Mouse (Mus musculus) thymus, postnatal 25 days (tissue): ENCODE measurements around the gene Grb7.

ENCODE experiments used
- DNase-seq: peaks from one replicate; pipeline ENCODE4 v3.0.0; 2022

Gene Grb7

GRCm38 (mm10) chr11:98446562-98447474 is 624 bp downstream of the Grb7 start:
- no peak for DNase-seq

- DNase-seq = no peak
Observed at GRCm38 (mm10) chr11:98447475-98447834, 1.3 kb downstream of the Grb7 start.

GRCm38 (mm10) chr11:98448191-98448790 is 2.1 kb downstream of the Grb7 start:
- no peak for DNase-seq

GRCm38 (mm10) chr11:98449419-98449818 is 3.2 kb downstream of the Grb7 start:
- DNase-seq = no peak

- no peak for DNase-seq
Observed at GRCm38 (mm10) chr11:98449921-98450771, 4.0 kb downstream of the Grb7 start.

GRCm38 (mm10) chr11:98455484-98455883 is 9.3 kb downstream of the Grb7 start:
- no peak for DNase-seq

DNA sequence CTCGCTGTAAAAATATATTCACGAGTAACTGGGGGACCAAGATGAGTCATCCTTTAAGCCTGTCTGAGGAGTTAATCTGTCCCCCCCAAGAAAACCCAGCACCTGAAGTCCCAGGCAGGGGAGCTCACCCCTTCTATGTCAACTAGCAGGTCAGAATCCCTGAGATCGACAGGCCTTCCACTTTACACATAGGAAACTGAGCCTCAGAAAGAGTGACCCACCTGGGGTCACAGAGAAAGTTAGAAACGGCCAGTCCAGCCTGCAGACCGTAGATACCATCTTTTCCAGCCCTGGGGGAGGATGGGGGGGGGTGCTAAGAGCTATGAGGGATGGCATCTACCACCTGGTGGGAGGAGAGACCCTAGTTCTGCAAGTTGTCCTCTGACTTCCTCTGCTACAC is 10.4 kb downstream of the Grb7 start:
- DNase-seq = no peak

DNA sequence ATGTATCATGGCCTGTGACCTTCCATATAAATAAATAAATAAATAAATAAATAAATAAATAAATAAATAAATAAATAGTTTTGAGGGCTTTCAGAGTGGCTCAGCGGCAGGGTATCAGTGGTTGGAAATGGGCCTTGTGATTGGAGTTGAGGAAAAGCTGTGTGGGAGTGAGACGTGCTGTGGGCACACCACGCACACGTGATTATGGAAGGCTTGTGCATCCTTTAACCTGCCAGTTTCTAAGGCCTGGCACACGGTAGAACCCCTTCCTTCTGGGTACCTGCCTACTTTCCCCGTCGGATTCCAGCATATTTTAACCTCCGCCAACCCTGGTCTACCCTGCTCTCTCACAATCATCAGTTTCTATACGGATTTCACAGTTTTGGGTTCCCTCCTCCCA is 10.8 kb downstream of the Grb7 start:
- DNase-seq = no peak

DNA sequence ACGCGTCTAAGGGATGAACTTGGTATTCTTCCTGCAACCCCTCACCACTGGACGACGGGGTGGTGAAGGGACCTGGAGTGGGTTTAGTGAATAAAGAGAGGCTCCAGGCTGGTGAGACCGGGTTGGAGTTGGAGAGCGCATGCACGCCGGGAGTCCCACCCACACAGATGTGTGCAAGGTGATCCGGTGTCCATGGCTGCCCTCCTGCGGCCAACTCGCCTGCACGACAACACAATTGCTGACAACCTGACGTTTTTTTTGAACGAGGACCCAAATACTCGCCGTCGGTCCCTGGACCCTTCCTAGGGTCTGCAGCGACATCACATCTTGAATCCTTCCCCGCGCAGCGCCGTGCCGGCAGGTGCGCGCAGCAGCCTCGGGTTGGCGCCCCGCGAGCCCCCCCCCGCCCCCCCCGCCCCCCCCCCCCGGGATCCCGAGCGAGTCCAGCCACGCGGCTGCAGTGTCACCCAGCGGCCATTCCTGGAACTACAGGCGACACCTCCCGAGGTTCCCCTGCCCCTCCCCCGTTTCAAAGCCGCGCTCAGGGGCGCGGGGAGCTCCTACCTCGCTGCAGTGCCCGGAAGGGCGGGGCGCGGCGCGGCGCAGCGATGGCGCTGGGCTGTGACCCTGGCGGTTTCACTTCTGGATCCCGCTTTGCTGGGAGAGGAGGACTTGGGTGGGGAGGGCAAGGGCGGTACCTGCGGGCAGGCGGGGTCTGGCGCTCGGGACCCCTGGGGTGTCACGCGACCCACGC is 11.3 kb downstream of the Grb7 start:
- DNase-seq = peak; percentile 99

DNA sequence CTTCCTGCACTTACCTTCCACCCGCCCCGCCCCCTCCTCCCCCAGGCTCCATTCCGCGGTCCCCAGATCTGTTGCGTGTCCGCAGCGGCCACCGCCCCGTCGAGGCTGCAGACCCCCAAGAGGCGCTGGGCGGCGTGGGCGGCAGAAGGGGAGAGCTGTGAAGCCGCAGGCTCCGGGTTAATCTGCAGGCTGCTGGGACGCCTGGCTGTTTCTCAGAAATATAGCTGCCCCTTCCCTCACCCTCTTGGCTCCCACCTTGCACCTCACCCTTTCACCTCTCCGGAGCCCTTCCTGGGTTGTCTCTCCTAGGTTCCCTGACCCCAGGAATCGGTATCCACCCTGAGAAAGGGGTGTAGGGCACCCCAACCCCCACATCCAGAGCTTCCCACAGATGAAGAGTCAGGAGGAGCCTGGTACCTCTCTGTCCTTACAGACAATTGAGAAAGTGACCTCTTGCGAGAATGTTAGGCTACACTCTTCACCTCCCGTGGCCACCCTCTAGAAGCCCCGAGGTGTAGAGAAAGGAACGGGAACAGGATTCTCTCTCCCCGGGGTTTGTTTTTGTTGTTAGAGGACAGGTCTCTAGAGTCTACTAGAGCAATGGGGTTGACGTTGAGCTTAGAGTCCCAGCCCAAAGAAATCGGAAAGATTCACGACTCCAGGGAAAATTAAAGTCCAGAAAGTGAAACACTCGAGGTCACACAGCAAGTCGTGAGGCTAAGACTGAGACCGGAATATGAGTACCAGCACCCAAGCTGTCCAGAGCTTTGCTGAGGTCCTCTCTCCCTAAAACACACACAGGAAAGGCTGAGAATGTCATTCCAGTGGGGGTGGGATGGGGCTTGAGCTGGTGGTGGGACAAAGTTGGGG is 12.2 kb downstream of the Grb7 start:
- no peak for DNase-seq

- DNase-seq = peak; percentile 86
Observed at GRCm38 (mm10) chr11:98459071-98459741, 13.0 kb downstream of the Grb7 start.

DNA sequence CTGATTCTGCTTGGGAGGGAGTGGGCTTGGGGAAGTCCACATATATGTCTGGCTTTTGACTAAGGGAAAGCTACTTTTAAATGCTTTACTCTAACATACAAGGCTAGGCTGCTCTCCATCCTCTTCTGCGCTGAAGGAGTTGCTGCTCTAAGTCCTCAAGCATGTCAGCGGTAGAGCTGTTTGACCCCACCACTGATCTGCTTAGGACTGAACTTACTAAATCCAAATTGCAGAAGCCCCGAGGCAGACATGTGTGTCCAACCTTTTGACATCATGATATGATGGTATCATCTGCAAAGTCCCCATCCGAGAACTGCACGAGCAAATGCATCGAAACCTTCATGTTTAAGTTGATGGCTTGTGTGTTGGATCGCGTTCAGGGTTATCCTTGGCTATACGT is 13.7 kb downstream of the Grb7 start:
- DNase-seq = no peak

- peak; percentile 54 for DNase-seq
Observed at GRCm38 (mm10) chr11:98461109-98461720, 15.0 kb downstream of the Grb7 start.

DNA sequence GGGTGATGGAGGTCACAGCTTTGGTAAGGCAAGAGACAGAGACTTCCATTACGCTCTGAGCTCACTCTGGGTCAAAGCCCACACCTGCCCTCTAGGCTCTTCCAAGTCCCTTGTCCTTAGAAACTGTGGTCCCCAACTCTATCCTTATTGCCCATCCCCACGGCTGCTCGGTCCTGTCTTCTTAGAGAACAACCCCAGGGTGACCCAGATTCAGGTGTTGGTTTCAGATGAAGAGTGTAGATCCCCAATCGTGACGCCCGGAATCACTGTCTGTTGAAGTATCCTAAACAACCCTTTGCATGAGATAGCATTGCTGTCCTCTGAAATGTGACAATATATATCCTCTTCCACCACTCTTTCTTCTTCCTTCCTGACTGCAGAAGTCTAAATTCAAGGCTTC is 16.1 kb downstream of the Grb7 start:
- DNase-seq = no peak

GRCm38 (mm10) chr11:98463911-98464310 is 17.7 kb downstream of the Grb7 start:
- peak; percentile 73 for DNase-seq

DNA sequence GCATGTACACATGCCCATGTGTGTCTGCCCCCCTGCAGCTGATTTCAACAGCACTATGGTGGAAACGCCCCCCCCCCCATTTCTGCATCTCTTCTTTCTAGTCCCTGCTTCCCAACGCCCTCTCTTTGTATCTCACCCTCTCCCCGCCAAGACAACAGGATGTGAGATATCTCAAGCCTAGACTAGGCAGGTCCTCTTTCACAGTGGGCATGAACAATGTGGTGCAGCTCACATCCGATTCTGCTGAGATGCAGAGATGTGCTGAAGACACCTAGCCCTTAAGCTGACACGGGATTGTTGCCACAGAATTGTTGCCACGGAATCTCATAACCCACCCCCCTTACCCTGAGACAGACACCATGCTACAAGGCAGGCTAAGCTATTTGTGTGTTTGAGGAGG is 18.3 kb downstream of the Grb7 start:
- peak; percentile 54 for DNase-seq

- DNase-seq = peak; percentile 62
Observed at GRCm38 (mm10) chr11:98469761-98470714, 23.8 kb downstream of the Grb7 start.

DNA sequence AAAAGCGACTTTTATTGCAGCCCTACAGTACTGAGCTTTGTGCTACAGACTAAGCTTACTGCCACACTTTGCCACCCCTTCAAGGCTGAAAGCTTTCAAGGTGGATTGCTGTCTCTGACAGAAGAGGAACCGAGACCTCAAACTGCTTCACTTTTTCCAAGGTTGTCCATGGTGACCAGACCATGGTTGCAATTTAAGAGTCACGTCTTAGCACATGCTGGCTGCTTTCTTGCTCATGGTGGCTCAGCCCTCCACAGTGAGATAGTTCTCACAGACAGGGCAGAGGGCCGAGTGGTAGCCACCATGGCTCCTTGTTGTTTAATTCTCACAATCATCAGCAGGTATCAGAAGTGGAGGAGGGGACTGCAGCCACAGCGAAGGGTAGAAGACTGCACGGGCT is 24.6 kb downstream of the Grb7 start:
- no peak for DNase-seq

DNA sequence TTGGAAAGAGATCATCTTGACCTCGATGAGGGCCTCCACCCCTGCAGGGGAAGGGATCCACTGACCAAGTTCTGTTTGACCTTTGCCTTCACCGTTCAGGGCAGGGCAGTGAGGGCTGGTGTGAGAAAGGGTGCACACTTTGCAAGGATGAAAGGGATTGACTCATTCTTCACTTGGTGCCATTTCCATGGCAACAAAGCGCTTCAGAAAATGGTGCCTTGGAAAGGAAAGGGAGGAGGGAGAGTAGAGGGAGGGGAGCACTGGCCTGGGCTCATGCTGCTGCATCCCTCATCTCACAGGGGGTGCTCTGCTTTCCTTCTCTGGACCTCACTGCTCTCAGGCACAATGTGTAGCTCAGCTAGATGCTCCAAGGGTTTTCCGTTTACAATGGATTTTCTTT is 26.5 kb downstream of the Grb7 start:
- DNase-seq = no peak
